Comparison of ENCODE assay signal across 13 mouse cellular contexts in genomic region chr1:73089636-73090035, GRCm38 (mm10).
DNase-seq lines count a peak whose midpoint lies in the region; ATAC-seq and TF ChIP-seq lines count a peak whose summit lies in the region.
"Had no signal": no experiment of that assay in that cellular context is flagged by ENCODE, and none has a peak within 500 bp of the region (broad histone marks: within the 10 kb centered on the region; RNA-seq: fewer than 3 reads in every experiment).

No protein-coding gene starts in this region.

- H3K36me3 ChIP-seq in lung, embryonic 14.5 days (ENCODE audit: insufficient read depth), result no peaks in the 10 kb centered on the region
- no peaks in the 10 kb centered on the region for H3K36me3 ChIP-seq in hindbrain, postnatal 0 days (ENCODE audit: insufficient read depth, low read length)
- H3K36me3 ChIP-seq: G1E had no signal

- H3K4me3 ChIP-seq in cerebellum, adult 2 months (replicated peaks; ENCODE audit: insufficient read depth, low read depth, low read length), result no peak overlapping the region
- H3K4me3 ChIP-seq in lung, embryonic 14.5 days (ENCODE audit: low read depth, low read length), result no peak overlapping the region
- no peak overlapping the region for H3K4me3 ChIP-seq in lung, adult 2 months (replicated peaks; ENCODE audit: extremely low read depth, low read depth, low read length)
- H3K4me3 ChIP-seq in hindbrain, postnatal 0 days (ENCODE audit: low read length), result no peak overlapping the region

- H3K4me2 ChIP-seq in lung, embryonic 14.5 days, result no peak overlapping the region
- H3K4me2 ChIP-seq in hindbrain, postnatal 0 days (ENCODE audit: low read depth, low read length), result no peak overlapping the region

- WGBS in cerebellum, adult 2 months, result 39% methylated on average over 3 of the region's 3 CpGs
- WGBS in lung, embryonic 14.5 days, result 7% methylated on average over 3 of the region's 3 CpGs
- WGBS in lung, adult 2 months, result 45% methylated on average over 3 of the region's 3 CpGs
- WGBS in hindbrain, postnatal 0 days, result 31% methylated on average over 3 of the region's 3 CpGs

- H3K9ac ChIP-seq in lung, embryonic 14.5 days, result no peak overlapping the region
- no peak overlapping the region for H3K9ac ChIP-seq in hindbrain, postnatal 0 days (replicated peaks; ENCODE audit: low read length)

- no peaks in the 10 kb centered on the region for H3K27me3 ChIP-seq in cerebellum, adult 2 months (ENCODE audit: control insufficient read depth, insufficient read depth, low read length)
- no peaks in the 10 kb centered on the region for H3K27me3 ChIP-seq in lung, embryonic 14.5 days (ENCODE audit: insufficient read depth, low read length)
- no peaks in the 10 kb centered on the region for H3K27me3 ChIP-seq in hindbrain, postnatal 0 days (ENCODE audit: insufficient read depth, low read length)

- no peak for ATAC-seq in lung, embryonic 14.5 days (ENCODE audit: insufficient read depth)
- 0 out of 2 replicates have a peak, but pooled peaks have one; percentile 35 for ATAC-seq in hindbrain, postnatal 0 days
- ATAC-seq in megakaryocyte, adult 5-6 weeks (ENCODE audit: poor library complexity, severe bottlenecking), result no peak
- ATAC-seq: activated CD4-positive, CD25-positive, alpha-beta regulatory T cell, adult 4 months had no signal

- no peak overlapping the region for H3K27ac ChIP-seq in cerebellum, adult 2 months (ENCODE audit: insufficient read depth, low read length)
- peak overlapping the region; percentile 27; the same call in 1 of the 2 replicates for H3K27ac ChIP-seq in lung, embryonic 14.5 days (ENCODE audit: low read depth)
- no peak overlapping the region for H3K27ac ChIP-seq in hindbrain, postnatal 0 days

- no peaks in the 10 kb centered on the region for H3K9me3 ChIP-seq in lung, embryonic 14.5 days (ENCODE audit: low read depth, low read length)
- no peaks in the 10 kb centered on the region for H3K9me3 ChIP-seq in hindbrain, postnatal 0 days (ENCODE audit: low read length)
- H3K9me3 ChIP-seq: G1E had no signal

- peaks cover 5% of the 10 kb centered on the region; the same call in 1 of the 2 replicates for H3K4me1 ChIP-seq in cerebellum, adult 2 months (ENCODE audit: control insufficient read depth, insufficient read depth, low read length)
- H3K4me1 ChIP-seq in lung, embryonic 14.5 days (ENCODE audit: insufficient read depth), result no peaks in the 10 kb centered on the region
- H3K4me1 ChIP-seq in lung, adult 2 months (ENCODE audit: control insufficient read depth, insufficient read depth, low read length), result no peaks in the 10 kb centered on the region
- H3K4me1 ChIP-seq in hindbrain, postnatal 0 days (ENCODE audit: insufficient read depth, low read length), result 0 out of 2 replicates have a peak, but pooled peaks cover 3% of the 10 kb centered on the region

- no peak for TF ChIP-seq CTCF in cerebellum, adult 2 months (IDR thresholded peaks at IDR 0.05; ENCODE audit: borderline replicate concordance, insufficient read depth, low read depth, low read length)
- no peak for TF ChIP-seq CTCF in lung, embryonic 14.5 days (IDR thresholded peaks at IDR 0.05; ENCODE audit: low read depth)
- TF ChIP-seq CTCF in lung, adult 2 months (IDR thresholded peaks at IDR 0.05; ENCODE audit: insufficient read depth, low read length), result no peak
- no peak for TF ChIP-seq CTCF in hindbrain, postnatal 0 days (IDR thresholded peaks at IDR 0.05; ENCODE audit: low read depth)

- no peak for TF ChIP-seq POLR2A in cerebellum, adult 2 months (IDR thresholded peaks at IDR 0.05; ENCODE audit: borderline replicate concordance, insufficient read depth, low read length)
- TF ChIP-seq POLR2A in lung, adult 2 months (IDR thresholded peaks at IDR 0.05; ENCODE audit: borderline replicate concordance, extremely low read depth, low read depth, low read length), result no peak

- DNase-seq in cerebellum, postnatal 14 days, result peak; percentile 34 to 63
- no peak for DNase-seq in cerebellum, adult 2 months
- DNase-seq in lung, embryonic 14.5 days, result no peak
- no peak for DNase-seq in lung, adult 2 months
- DNase-seq in hindbrain, postnatal 0 days (ENCODE audit: low spot score), result peak; percentile 32
- peak; percentile 13 for DNase-seq in retina, postnatal 1 day
- no peak for DNase-seq in frontal cortex, postnatal 14 days (ENCODE audit: low spot score in 2 of 2)
- DNase-seq: heart, postnatal 36 days; lung, postnatal 36 days; thymus, postnatal 14 days had no signal

Comparison
In these comparisons a context has a peak if more than half of its experiments do, and no peak if none do; other contexts are left out.
1. DNase-seq: peak in cerebellum, postnatal 14 days (2 of 2), hindbrain, postnatal 0 days (single experiment) and retina, postnatal 1 day (single experiment); none in cerebellum, adult 2 months (0 of 2), lung, embryonic 14.5 days (single experiment), lung, adult 2 months (single experiment) and frontal cortex, postnatal 14 days (0 of 2).